Mouse (Mus musculus) lung, adult 2 months (tissue): ENCODE measurements around the gene Cep97. TPM values are rescaled to one million over a fixed set of nuclear protein-coding genes. Genes with fewer than 3 reads are reported as not detected.
"Not testable (repeated sequence)": the region's sequence is repeated elsewhere in the genome, so short reads cannot be mapped to it uniquely, and the experiment has no call there.

Experiments used
- DNase-seq: peaks from one replicate; pipeline ENCODE4 v3.0.0; 2022
- H3K4me1 ChIP-seq: fragments of 200-500 bp; 2 replicates; pipeline ENCODE4 v1.6.1; 2011; ENCODE audit warnings: low read length; ENCODE audit not compliant: control insufficient read depth, insufficient read depth
- H3K4me3 ChIP-seq: fragments of 200-500 bp; replicated peaks from 2 replicates; pipeline ENCODE3; 2011; ENCODE audit warnings: low read depth, mild to moderate bottlenecking, control low read depth, low read length; ENCODE audit errors: extremely low read depth
- CTCF ChIP-seq: fragments of 200-500 bp; IDR thresholded peaks from 2 replicates; pipeline ENCODE4 v1.5.1; 2011; ENCODE audit warnings: mild to moderate bottlenecking, low read length, control low read depth; ENCODE audit not compliant: insufficient read depth
- POLR2A ChIP-seq: fragments of 200-500 bp; IDR thresholded peaks from 2 replicates; pipeline ENCODE4 v1.6.1; 2011; ENCODE audit warnings: low read depth, mild to moderate bottlenecking, control low read depth, low read length, borderline replicate concordance; ENCODE audit errors: extremely low read depth
- WGBS: fragments of 180-500 bp; shearing (Covaris S2); methylation state at CpG from one replicate; pipeline ENCODE4 v1.1.7; 2018; 5-methylcytosine and 5-hydroxymethylcytosine counted together
- polyA plus RNA-seq: library from polyadenylated mRNA; depleted of rRNA; stranded (reverse); fragments of >200 nt; gene quantifications from 2 replicates; pipeline ENCODE4 v1.2.3, GENCODE M21; 2012

The Cep97 gene
- polyA plus RNA-seq, 1 experiment, result 1.6 TPM

DNA sequence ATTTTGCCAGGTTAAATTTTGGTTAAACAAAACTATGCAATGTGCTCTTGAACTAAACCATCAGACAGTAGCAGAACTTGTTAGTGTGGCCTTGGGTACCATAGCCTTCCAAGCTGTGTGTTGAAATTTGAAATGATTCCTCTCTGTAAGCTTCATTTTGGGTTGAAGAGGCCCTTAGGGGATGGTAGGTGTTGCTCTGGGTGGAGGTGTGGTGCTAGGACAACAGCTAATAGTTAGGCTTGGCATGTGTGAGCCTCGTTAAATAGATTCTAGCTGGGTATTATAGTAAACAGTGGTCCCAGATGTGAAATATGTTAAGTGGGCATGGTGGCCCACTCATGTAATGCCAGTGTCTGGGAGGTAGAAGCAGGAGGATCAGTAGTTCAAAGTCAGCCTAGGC, 32.6 kb upstream of the Cep97 start:
- no peak for TF ChIP-seq POLR2A
- Histone ChIP-seq H3K4me3 (peak overlapping the region; percentile 40), H3K4me1 (peaks cover 6% of the 10 kb centered on the region)
- whole genome bisulfite sequencing, result 21% methylated on average over 1 of the region's 1 CpGs
- no peak for DNase-seq

DNA sequence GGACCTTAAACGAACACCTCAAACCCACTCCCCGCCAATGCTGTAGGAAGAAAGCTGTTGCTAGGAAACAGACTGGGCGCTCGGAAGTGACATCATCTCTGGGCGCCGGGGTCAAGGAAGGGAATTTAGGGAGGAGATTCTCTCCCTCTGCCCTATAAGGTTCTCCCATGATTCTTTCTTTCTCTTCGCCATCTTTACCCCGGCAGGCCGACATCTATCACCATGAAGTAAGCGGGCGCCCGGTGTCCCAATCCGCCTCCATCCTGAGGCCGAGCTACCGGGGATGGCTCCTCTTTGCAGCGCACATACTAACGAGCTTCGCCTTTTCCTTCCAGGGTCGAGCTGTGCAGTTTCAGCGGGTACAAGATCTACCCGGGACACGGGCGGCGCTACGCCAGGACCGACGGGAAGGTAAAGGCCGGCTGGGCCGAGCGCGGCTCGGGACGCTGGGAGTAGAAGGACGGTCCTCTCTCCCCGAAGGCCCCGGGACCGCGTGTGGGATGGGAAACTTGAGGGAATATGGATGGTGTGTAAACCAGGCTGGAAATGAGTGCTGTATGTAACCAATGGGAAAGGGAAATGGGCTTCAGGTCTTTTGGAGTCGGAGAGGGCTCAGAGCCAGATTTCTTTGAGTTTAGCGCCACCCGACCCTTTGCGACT, 31.7 kb upstream of the Cep97 start, which contains the start of gene Rpl24:
Gene Rpl24 (plus strand): TSS at position 64 of the 660 bp plus-strand sequence.
- peak; percentile 95 for DNase-seq
- TF ChIP-seq POLR2A (peak; percentile 42; the same call in 1 of the 2 replicates), CTCF (no peak)
- under 1% methylated on average over 42 of the region's 42 CpGs for WGBS
- Histone ChIP-seq H3K4me3 (peak within 1 kb of the TSS; percentile 92), H3K4me1 (peaks cover 6% of the 10 kb centered on the region)

DNA sequence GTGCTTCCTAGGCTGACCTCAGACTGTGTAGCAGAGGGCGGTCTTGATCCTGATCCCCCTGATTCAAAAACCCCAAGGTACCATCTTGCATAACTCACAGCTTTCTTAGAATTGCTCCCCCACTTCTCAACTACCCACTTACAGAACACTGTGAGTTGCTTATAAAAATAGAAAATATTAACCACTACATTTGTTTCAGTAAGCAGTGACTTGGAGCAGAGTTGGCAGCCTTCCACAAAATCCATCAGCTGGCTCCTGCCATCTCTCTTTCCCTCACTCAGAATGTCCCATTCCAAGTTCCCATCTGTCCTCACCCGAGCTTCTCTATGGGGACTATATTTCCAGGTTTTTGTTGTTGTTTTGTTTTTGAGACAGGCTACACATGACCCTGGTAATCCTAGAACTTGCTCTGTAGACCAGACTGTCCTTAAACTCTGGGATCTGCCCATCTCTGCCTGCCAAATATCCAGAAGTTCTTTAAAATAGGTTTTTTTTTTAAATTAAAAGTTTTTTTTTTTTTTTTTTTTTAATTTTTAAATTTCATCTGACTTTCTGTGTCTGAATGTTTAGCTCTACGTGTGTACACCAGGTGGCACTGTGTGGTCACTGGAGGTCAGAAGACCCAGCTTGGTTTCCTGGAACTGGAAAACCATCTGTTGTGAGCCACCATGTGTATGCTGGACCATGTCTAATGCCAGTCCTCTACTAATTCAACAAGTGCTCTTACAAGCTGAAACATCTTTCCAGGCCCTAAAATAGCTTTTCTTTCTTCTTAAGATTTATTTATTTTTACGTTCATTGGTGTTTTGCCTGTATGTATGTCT, 29.7 kb upstream of the Cep97 start:
- no peak overlapping the region for H3K4me3 ChIP-seq
- DNase-seq, result no peak
- H3K4me1 ChIP-seq, result peaks cover 6% of the 10 kb centered on the region
- 58% methylated on average over 4 of the region's 4 CpGs for WGBS
- TF ChIP-seq CTCF (peak; percentile 53), POLR2A (no peak)

DNA sequence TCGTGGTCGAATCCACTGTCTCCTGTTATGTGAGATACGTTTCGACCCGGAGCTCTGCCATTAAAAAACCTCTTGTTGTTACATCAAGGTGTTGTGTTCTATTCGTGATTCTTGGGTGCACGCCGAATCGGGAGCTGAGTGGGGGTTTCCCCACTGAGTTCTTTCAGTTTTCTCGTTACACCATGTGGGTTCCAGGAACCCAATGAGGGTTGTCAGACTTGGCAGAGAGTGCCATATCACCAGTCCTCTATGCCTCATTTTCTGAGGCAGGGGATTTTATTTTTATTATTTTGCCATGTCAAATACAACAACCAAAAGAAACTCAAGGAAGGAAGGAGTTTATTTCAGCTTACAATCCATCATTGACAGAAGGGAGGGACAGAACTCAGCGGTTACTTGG, 28.4 kb upstream of the Cep97 start:
- WGBS, result 90% methylated on average over 6 of the region's 11 CpGs

DNA sequence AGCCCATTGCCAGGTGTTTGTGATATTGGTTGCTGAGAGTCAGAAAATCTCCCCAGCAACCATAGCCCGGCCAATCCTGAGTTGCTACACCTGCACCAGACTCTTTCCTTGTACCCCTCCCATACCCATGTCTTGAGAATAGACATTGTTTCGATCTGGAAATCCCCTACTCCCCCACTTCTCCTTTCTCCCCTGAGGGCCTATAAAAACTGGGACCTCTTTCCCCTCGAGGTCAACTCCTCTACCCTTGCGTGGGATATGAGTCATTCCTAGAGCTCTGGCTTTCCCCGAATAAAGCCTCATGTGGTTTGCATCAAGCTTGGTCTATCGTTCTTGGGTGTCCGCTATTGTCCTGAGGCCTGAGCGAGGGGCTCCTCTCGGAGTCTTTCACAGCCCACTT, 19.5 kb upstream of the Cep97 start:
- DNase-seq, H3K4me1 ChIP-seq, H3K4me3 ChIP-seq: not testable (repeated sequence)
- 89% methylated on average over 9 of the region's 9 CpGs for WGBS

More for the DNA sequence above, 28.4 kb upstream of the Cep97 start:
- not testable (repeated sequence) for H3K4me1 ChIP-seq, DNase-seq, H3K4me3 ChIP-seq

DNA sequence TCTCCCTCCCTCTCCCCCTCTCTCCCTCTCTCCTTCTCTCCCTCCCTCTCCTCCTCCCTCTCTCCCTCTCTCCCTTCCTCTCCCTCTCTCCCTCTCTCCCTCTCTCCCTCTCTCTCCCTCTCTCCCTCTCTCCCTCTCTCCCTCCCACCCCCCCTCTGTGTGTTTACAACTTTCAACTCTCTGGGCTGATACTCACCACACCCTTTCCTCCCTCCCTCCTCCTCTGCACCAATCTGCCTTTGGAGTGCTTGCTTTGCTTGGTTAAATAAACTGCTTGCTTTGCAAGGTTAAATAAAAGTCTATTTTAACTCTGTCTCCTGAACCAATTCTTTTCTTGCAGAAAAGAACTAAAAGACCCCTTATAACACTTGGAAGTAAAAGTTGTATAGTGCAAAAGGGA, 18.1 kb upstream of the Cep97 start:
- no peak for DNase-seq
- Histone ChIP-seq H3K4me1 (peaks cover 5% of the 10 kb centered on the region; the same call in 1 of the 2 replicates), H3K4me3 (no peak overlapping the region)
- TF ChIP-seq CTCF, result no peak
- TF ChIP-seq POLR2A, result no peak

DNA sequence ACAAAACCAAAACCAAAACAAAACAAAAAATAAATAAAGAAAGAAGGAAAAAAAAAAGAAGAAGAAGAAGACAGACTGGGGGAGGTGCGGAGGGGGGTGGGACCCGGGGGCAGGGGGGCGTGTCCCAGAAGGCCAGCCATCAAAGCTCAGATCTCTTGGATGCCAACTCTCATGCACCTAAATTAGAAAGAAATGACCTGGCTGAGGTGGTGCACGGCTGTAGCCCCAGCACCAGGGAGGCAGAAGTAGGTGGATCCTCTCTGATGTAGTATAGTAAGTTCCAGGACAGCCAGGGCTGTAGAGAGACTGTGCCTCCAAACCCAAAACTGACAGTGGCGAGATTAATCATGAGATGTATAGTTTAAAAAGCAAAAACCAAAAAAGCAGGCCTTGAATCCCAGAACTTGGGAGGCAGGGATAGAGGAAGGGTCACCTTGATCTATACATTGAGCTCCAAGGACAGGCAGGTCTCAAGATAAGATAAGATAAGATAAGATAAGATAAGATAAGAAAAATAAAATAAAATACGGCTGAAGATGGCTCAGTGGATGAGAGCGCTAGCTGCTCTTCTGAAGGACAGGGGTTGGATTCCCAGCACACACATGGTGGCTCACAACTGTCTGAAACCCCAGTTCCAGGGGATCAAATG, 17.1 kb upstream of the Cep97 start:
- Histone ChIP-seq H3K4me3 (no peak overlapping the region), H3K4me1 (peaks cover 5% of the 10 kb centered on the region; the same call in 1 of the 2 replicates)
- no peak for TF ChIP-seq POLR2A
- DNase-seq, result no peak
- 63% methylated on average over 7 of the region's 7 CpGs for WGBS

DNA sequence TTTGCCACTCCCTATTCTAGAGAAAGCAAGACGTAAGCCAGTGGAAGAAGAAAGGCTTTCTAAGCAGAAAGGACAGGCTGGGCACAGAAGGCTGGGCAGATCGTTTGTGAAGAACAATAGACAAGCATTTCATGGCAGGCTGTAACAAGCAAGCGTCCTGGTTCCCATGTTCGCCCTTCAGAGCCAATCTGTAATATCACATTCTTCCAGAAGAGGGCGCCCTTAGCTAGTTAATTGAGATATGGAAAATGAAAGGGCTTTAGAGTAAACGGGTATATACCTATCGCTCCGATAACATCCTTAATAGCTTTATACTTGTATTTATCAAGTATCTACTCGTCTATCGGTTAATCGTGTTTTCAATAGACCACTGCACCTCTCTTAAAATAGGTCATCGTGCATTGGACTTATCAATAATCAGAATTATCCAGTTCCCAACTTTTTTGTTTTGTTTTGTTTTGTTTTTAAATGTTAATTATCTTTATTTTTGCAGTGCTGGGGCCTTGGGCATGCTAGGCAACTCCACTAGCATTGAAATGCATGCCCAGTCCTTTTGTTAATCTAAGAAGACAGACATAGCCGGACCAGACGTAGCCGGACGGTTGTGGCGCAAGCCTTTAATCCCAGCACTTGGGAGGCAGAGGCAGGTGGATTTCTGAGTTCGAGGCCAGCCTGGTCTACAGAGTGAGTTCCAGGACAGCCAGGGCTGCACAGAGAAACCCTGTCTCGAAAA, 16.5 kb upstream of the Cep97 start:
- peak; percentile 48 for DNase-seq
- no peak for TF ChIP-seq POLR2A
- peak; percentile 48 for TF ChIP-seq CTCF
- Histone ChIP-seq H3K4me1 (peaks cover 5% of the 10 kb centered on the region; the same call in 1 of the 2 replicates), H3K4me3 (no peak overlapping the region)
- 29% methylated on average over 19 of the region's 19 CpGs for WGBS

DNA sequence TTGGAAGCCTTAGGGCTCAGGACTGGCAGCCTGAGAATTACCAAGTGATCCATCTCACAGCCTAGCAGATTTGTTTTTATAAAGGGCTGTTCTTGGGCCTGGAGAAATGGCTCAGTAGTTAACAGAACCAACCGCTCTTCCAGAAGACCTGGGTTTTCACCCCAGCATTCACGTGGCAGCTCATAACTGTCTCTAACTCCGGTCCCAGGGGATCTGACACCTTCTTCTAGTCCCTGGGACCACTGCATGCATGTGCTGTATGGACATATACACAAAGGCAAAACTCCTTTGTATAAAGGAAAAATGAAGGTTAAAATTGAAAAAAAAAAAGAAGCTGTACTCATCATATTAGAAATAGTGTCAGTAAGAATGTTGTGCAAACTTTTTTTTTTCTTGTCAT, 15.8 kb upstream of the Cep97 start:
- 57% methylated on average over 3 of the region's 3 CpGs for WGBS
- peaks cover 5% of the 10 kb centered on the region; the same call in 1 of the 2 replicates for H3K4me1 ChIP-seq
- no peak overlapping the region for H3K4me3 ChIP-seq
- no peak for DNase-seq
- TF ChIP-seq POLR2A, result no peak
- TF ChIP-seq CTCF, result no peak
